ENCODE assay signal across 6 mouse cellular contexts in genomic region chr8:55519151-55519550, GRCm38 (mm10).
DNase-seq lines count a peak whose midpoint lies in the region.
"Not testable (repeated sequence)": the region's sequence is repeated elsewhere in the genome, so short reads cannot be mapped to it uniquely, and the experiment has no call there.

No protein-coding gene starts in this region.

- peak; percentile 14 for DNase-seq in adrenal gland, postnatal 10 days
- DNase-seq in gastrocnemius, postnatal 4 days (ENCODE audit: low spot score in 2 of 2), result peak; percentile 29 to 35
- DNase-seq in heart, postnatal 25 days (ENCODE audit: low spot score), result peak; percentile 17
- peak; percentile 27 for DNase-seq in ovary, postnatal 36 days (ENCODE audit: low spot score)
- peak; percentile 54 for DNase-seq in testis, postnatal 10 days (ENCODE audit: low spot score)
- peak; percentile 46 to 77 for DNase-seq in urinary bladder, postnatal 4 days (ENCODE audit: low spot score in 2 of 2)

- intact Hi-C loops in heart, postnatal 25 days (cut with DNase I), result not testable (repeated sequence)

Comparison
In these comparisons a context has a peak if more than half of its experiments do, and no peak if none do; other contexts are left out.
1. Peak in every context shown above with its lines: DNase-seq.